ENCODE assay signal across 13 mouse cellular contexts in the genomic region with DNA sequence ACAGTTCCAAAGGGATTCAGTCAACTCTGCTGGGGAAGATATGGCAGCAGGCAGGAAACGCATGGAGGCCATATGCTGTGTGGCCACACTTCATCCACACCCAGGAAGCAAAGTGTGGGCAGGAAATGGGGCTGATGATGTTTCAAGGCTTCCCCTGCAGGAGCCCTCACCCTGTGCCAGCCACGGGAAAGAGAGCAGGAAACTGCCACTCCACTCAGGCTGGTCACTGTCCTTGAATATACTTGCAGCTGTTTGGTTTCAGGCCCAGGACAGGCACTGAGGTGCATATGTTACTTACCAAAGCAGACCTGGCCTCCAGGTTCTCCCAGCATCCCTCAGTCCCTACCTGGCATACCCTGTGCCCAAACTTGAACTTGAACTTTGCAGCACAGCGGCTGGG. TPM values are rescaled to one million over a fixed set of nuclear protein-coding genes. Genes with fewer than 3 reads are reported as not detected.
DNase-seq lines count a peak whose midpoint lies in the region; ATAC-seq and TF ChIP-seq lines count a peak whose summit lies in the region.
"Had no signal": no experiment of that assay in that cellular context is flagged by ENCODE, and none has a peak within 500 bp of the region (broad histone marks: within the 10 kb centered on the region; RNA-seq: fewer than 3 reads in every experiment).

No protein-coding gene starts in this region.

- peaks cover 38% of the 10 kb centered on the region for H3K27me3 ChIP-seq in forebrain, embryonic 10.5 days (ENCODE audit: poor library complexity, severe bottlenecking)
- no peaks in the 10 kb centered on the region for H3K27me3 ChIP-seq in forebrain, embryonic 14.5 days (replicated peaks; ENCODE audit: control insufficient read depth, insufficient read depth, low read length)
- peaks cover 36% of the 10 kb centered on the region for H3K27me3 ChIP-seq in midbrain, embryonic 10.5 days (ENCODE audit: low read depth, poor library complexity, severe bottlenecking)
- H3K27me3 ChIP-seq in midbrain, embryonic 14.5 days (ENCODE audit: control insufficient read depth, insufficient read depth, low read length), result peaks cover 5% of the 10 kb centered on the region; the same call in 1 of the 2 replicates
- 0 out of 2 replicates have a peak, but pooled peaks cover 6% of the 10 kb centered on the region for H3K27me3 ChIP-seq in hindbrain, embryonic 15.5 days
- peaks cover 25% of the 10 kb centered on the region for H3K27me3 ChIP-seq in midbrain, embryonic 13.5 days

- H3K9ac ChIP-seq in forebrain, embryonic 14.5 days (ENCODE audit: low read length), result no peak overlapping the region
- H3K9ac ChIP-seq in midbrain, embryonic 14.5 days (replicated peaks; ENCODE audit: low read length), result no peak overlapping the region
- H3K9ac ChIP-seq in hindbrain, embryonic 15.5 days, result no peak overlapping the region
- no peak overlapping the region for H3K9ac ChIP-seq in midbrain, embryonic 13.5 days (replicated peaks)

- peaks cover 38% of the 10 kb centered on the region for H3K4me1 ChIP-seq in forebrain, embryonic 10.5 days
- no peaks in the 10 kb centered on the region for H3K4me1 ChIP-seq in forebrain, embryonic 14.5 days (ENCODE audit: control insufficient read depth, insufficient read depth, low read length)
- H3K4me1 ChIP-seq in midbrain, embryonic 10.5 days, result peaks cover 32% of the 10 kb centered on the region
- no peaks in the 10 kb centered on the region for H3K4me1 ChIP-seq in midbrain, embryonic 14.5 days (ENCODE audit: control insufficient read depth, insufficient read depth, low read length)
- H3K4me1 ChIP-seq in hindbrain, embryonic 15.5 days (replicated peaks), result 0 out of 2 replicates have a peak, but pooled peaks cover 4% of the 10 kb centered on the region
- H3K4me1 ChIP-seq in midbrain, embryonic 13.5 days (replicated peaks), result 0 out of 2 replicates have a peak, but pooled peaks cover 7% of the 10 kb centered on the region

- no peak for DNase-seq in forebrain, embryonic 10.5 days (ENCODE audit: extremely low spot score, low spot score)
- DNase-seq in forebrain, embryonic 14.5 days (ENCODE audit: low spot score), result no peak
- no peak for DNase-seq in midbrain, embryonic 10.5 days (ENCODE audit: low spot score)
- DNase-seq in midbrain, embryonic 14.5 days, result no peak
- no peak for DNase-seq in layer of hippocampus, adult 2 months (ENCODE audit: low spot score in 2 of 2)
- DNase-seq: cerebellum, adult 8-10 months had no signal

- no peak for TF ChIP-seq CTCF in layer of hippocampus, adult 2 months (conservative IDR thresholded peaks at IDR 0.05)

- H3K27ac ChIP-seq in forebrain, embryonic 10.5 days, result peak overlapping the region; percentile 76
- H3K27ac ChIP-seq in forebrain, embryonic 14.5 days (ENCODE audit: low read depth, low read length), result no peak overlapping the region
- peak overlapping the region; percentile 57; the same call in 1 of the 2 replicates for H3K27ac ChIP-seq in midbrain, embryonic 10.5 days (replicated peaks)
- no peak overlapping the region for H3K27ac ChIP-seq in midbrain, embryonic 14.5 days (replicated peaks; ENCODE audit: low read depth, low read length)
- H3K27ac ChIP-seq in hindbrain, embryonic 15.5 days (replicated peaks), result no peak overlapping the region
- no peak overlapping the region for H3K27ac ChIP-seq in midbrain, embryonic 13.5 days
- no peak overlapping the region for H3K27ac ChIP-seq in layer of hippocampus, adult 2 months
- H3K27ac ChIP-seq: left cerebral cortex, adult 2 months had no signal

- H3K4me2 ChIP-seq in forebrain, embryonic 14.5 days (ENCODE audit: low read length), result no peak overlapping the region
- no peak overlapping the region for H3K4me2 ChIP-seq in midbrain, embryonic 14.5 days (ENCODE audit: low read length)
- H3K4me2 ChIP-seq in hindbrain, embryonic 15.5 days, result peak overlapping the region; percentile 19
- H3K4me2 ChIP-seq in midbrain, embryonic 13.5 days (replicated peaks), result 0 out of 2 replicates have a peak overlapping the region, but pooled peaks have one; percentile 5

- no peak for ATAC-seq in forebrain, embryonic 14.5 days
- ATAC-seq in midbrain, embryonic 14.5 days (ENCODE audit: low FRiP score, low TSS enrichment), result no peak
- no peak for ATAC-seq in hindbrain, embryonic 15.5 days (ENCODE audit: low FRiP score, low read depth)
- 0 out of 2 replicates have a peak, but pooled peaks have one; percentile 17 for ATAC-seq in midbrain, embryonic 13.5 days
- ATAC-seq in erythroid progenitor cell, adult 5-6 weeks (replicated peaks; ENCODE audit: low FRiP score, poor library complexity, severe bottlenecking), result no peak
- ATAC-seq: activated CD4-positive, CD25-positive, alpha-beta regulatory T cell, adult 4 months had no signal

- H3K36me3 ChIP-seq in forebrain, embryonic 10.5 days (replicated peaks), result no peaks in the 10 kb centered on the region
- H3K36me3 ChIP-seq in forebrain, embryonic 14.5 days (ENCODE audit: control insufficient read depth, insufficient read depth, low read length), result no peaks in the 10 kb centered on the region
- no peaks in the 10 kb centered on the region for H3K36me3 ChIP-seq in midbrain, embryonic 10.5 days
- H3K36me3 ChIP-seq in midbrain, embryonic 14.5 days (ENCODE audit: control insufficient read depth, insufficient read depth, low read length), result no peaks in the 10 kb centered on the region
- H3K36me3 ChIP-seq in hindbrain, embryonic 15.5 days, result no peaks in the 10 kb centered on the region
- H3K36me3 ChIP-seq in midbrain, embryonic 13.5 days, result no peaks in the 10 kb centered on the region

- peak overlapping the region; percentile 12; the same call in 1 of the 2 replicates for H3K4me3 ChIP-seq in forebrain, embryonic 10.5 days
- no peak overlapping the region for H3K4me3 ChIP-seq in forebrain, embryonic 14.5 days (ENCODE audit: low read depth, low read length)
- H3K4me3 ChIP-seq in midbrain, embryonic 10.5 days, result no peak overlapping the region
- no peak overlapping the region for H3K4me3 ChIP-seq in midbrain, embryonic 14.5 days (replicated peaks; ENCODE audit: low read depth, low read length)
- no peak overlapping the region for H3K4me3 ChIP-seq in hindbrain, embryonic 15.5 days
- H3K4me3 ChIP-seq in midbrain, embryonic 13.5 days (replicated peaks), result no peak overlapping the region
- no peak overlapping the region for H3K4me3 ChIP-seq in layer of hippocampus, adult 2 months
- H3K4me3 ChIP-seq: left cerebral cortex, adult 2 months had no signal

- H3K9me3 ChIP-seq in forebrain, embryonic 10.5 days, result peaks cover 6% of the 10 kb centered on the region; the same call in 1 of the 2 replicates
- H3K9me3 ChIP-seq in forebrain, embryonic 14.5 days (replicated peaks; ENCODE audit: control insufficient read depth, low read length), result no peaks in the 10 kb centered on the region
- no peaks in the 10 kb centered on the region for H3K9me3 ChIP-seq in midbrain, embryonic 10.5 days (replicated peaks)
- no peaks in the 10 kb centered on the region for H3K9me3 ChIP-seq in midbrain, embryonic 14.5 days (ENCODE audit: control insufficient read depth, low read length)
- H3K9me3 ChIP-seq in hindbrain, embryonic 15.5 days, result no peaks in the 10 kb centered on the region
- no peaks in the 10 kb centered on the region for H3K9me3 ChIP-seq in midbrain, embryonic 13.5 days

- 63% methylated on average over 3 of the region's 3 CpGs for WGBS in forebrain, embryonic 10.5 days
- 46% methylated on average over 3 of the region's 3 CpGs for WGBS in forebrain, embryonic 14.5 days
- 64% methylated on average over 3 of the region's 3 CpGs for WGBS in midbrain, embryonic 10.5 days
- WGBS in midbrain, embryonic 14.5 days, result 73% methylated on average over 3 of the region's 3 CpGs
- WGBS in hindbrain, embryonic 15.5 days, result 65% methylated on average over 3 of the region's 3 CpGs
- 74% methylated on average over 3 of the region's 3 CpGs for WGBS in midbrain, embryonic 13.5 days

RNA-seq across cellular contexts. Expression of gene Fam169a, which starts 2.7 kb away (rescaled TPM):
- polyA plus RNA-seq in forebrain, embryonic 10.5 days (2016; fragmentation: Nextera tagmentation; extraction: Ambion mirVana), result 11.3 and 12.2 TPM in 2 replicates
- polyA plus RNA-seq in forebrain, embryonic 14.5 days (2014; fragmentation: Nextera tagmentation; extraction: Ambion mirVana), result 14.9 and 18.1 TPM in 2 replicates
- polyA plus RNA-seq in midbrain, embryonic 10.5 days (2016; fragmentation: Nextera tagmentation; extraction: Ambion mirVana), result 9.5 and 10.6 TPM in 2 replicates
- polyA plus RNA-seq in midbrain, embryonic 14.5 days (2014; fragmentation: Nextera tagmentation; extraction: Ambion mirVana), result 32.7 and 37.9 TPM in 2 replicates
- 27.9 and 28.4 TPM in 2 replicates for polyA plus RNA-seq in hindbrain, embryonic 15.5 days (2015; fragmentation: Nextera tagmentation; extraction: Ambion mirVana)
- 18.6 and 18.8 TPM in 2 replicates for polyA plus RNA-seq in midbrain, embryonic 13.5 days (2015; fragmentation: Nextera tagmentation; extraction: Ambion mirVana)
- 10 to 100 TPM; 39.6 TPM for total RNA-seq in layer of hippocampus, adult 2 months (2021)
- total RNA-seq in erythroid progenitor cell, adult 5-6 weeks (2015; ENCODE audit: low replicate concordance), result 1.1 TPM in 1 of 2 replicates, not detected in the other
- total RNA-seq in erythroid progenitor cell, adult 5-6 weeks (2017; ENCODE audit: low replicate concordance), result 1.4 and 1.9 TPM in 2 replicates

RNA-seq across cellular contexts. Expression of gene 1700029F12Rik, which starts 30.3 kb away (rescaled TPM):
- polyA plus RNA-seq in forebrain, embryonic 10.5 days (2016; fragmentation: Nextera tagmentation; extraction: Ambion mirVana), result not detected in 2 replicates
- polyA plus RNA-seq in forebrain, embryonic 14.5 days (2014; fragmentation: Nextera tagmentation; extraction: Ambion mirVana), result not detected in 2 replicates
- not detected in 2 replicates for polyA plus RNA-seq in midbrain, embryonic 10.5 days (2016; fragmentation: Nextera tagmentation; extraction: Ambion mirVana)
- polyA plus RNA-seq in midbrain, embryonic 14.5 days (2014; fragmentation: Nextera tagmentation; extraction: Ambion mirVana), result not detected in 2 replicates
- not detected in 2 replicates for polyA plus RNA-seq in hindbrain, embryonic 15.5 days (2015; fragmentation: Nextera tagmentation; extraction: Ambion mirVana)
- polyA plus RNA-seq in midbrain, embryonic 13.5 days (2015; fragmentation: Nextera tagmentation; extraction: Ambion mirVana), result not detected in 2 replicates
- not detected for total RNA-seq in layer of hippocampus, adult 2 months (2021)
- total RNA-seq in erythroid progenitor cell, adult 5-6 weeks (2015; ENCODE audit: low replicate concordance), result not detected in 2 replicates
- total RNA-seq in erythroid progenitor cell, adult 5-6 weeks (2017; ENCODE audit: low replicate concordance), result not detected in 2 replicates
- total RNA-seq: heart, postnatal 25 days; left cerebral cortex, adult 2 months had no signal
- polyA plus RNA-seq: activated CD4-positive, CD25-positive, alpha-beta regulatory T cell, adult 4 months; stomach, embryonic 16.5 days had no signal

RNA-seq across cellular contexts. Expression of gene Gm6169, which starts 34.6 kb away (rescaled TPM):
- 0.37 and 1.7 TPM in 2 replicates for polyA plus RNA-seq in forebrain, embryonic 10.5 days (2016; fragmentation: Nextera tagmentation; extraction: Ambion mirVana)
- polyA plus RNA-seq in forebrain, embryonic 14.5 days (2014; fragmentation: Nextera tagmentation; extraction: Ambion mirVana), result 1.1 and 1.6 TPM in 2 replicates
- 1.3 and 1.8 TPM in 2 replicates for polyA plus RNA-seq in midbrain, embryonic 10.5 days (2016; fragmentation: Nextera tagmentation; extraction: Ambion mirVana)
- 0.61 and 1.1 TPM in 2 replicates for polyA plus RNA-seq in midbrain, embryonic 14.5 days (2014; fragmentation: Nextera tagmentation; extraction: Ambion mirVana)
- 0.30 and 0.32 TPM in 2 replicates for polyA plus RNA-seq in hindbrain, embryonic 15.5 days (2015; fragmentation: Nextera tagmentation; extraction: Ambion mirVana)
- 0.43 and 1.1 TPM in 2 replicates for polyA plus RNA-seq in midbrain, embryonic 13.5 days (2015; fragmentation: Nextera tagmentation; extraction: Ambion mirVana)
- total RNA-seq in layer of hippocampus, adult 2 months (2021), result not detected
- 5.0 and 11.3 TPM in 2 replicates for total RNA-seq in erythroid progenitor cell, adult 5-6 weeks (2015; ENCODE audit: low replicate concordance)
- total RNA-seq in erythroid progenitor cell, adult 5-6 weeks (2017; ENCODE audit: low replicate concordance), result 2.5 TPM in 1 of 2 replicates, not detected in the other

Comparison
In these comparisons a context has a peak if more than half of its experiments do, and no peak if none do; other contexts are left out.
1. H3K27ac ChIP-seq: peak in forebrain, embryonic 10.5 days (single experiment) and midbrain, embryonic 10.5 days (single experiment); none in forebrain, embryonic 14.5 days (single experiment), midbrain, embryonic 14.5 days (single experiment), hindbrain, embryonic 15.5 days (single experiment), midbrain, embryonic 13.5 days (single experiment) and layer of hippocampus, adult 2 months (single experiment).
2. H3K4me2 ChIP-seq: peak in hindbrain, embryonic 15.5 days (single experiment) and midbrain, embryonic 13.5 days (single experiment); none in forebrain, embryonic 14.5 days (single experiment) and midbrain, embryonic 14.5 days (single experiment).